Mouse (Mus musculus) forebrain, embryonic 12.5 days (tissue): Measurements from ENCODE around the gene Elf1. TPM values are rescaled to one million over a fixed set of nuclear protein-coding genes. Genes with fewer than 3 reads are reported as not detected.

Experiments
- ATAC-seq: fragments of 200-750 bp; cut with Nextera tagmentation; 2 replicates; pipeline ENCODE4 v1.8.0; 2017; ENCODE audit warnings: moderate TSS enrichment; ENCODE audit not compliant: low FRiP score
- H3K27ac ChIP-seq: fragments of 300-500 bp; sonication (generic); 2 replicates; pipeline ENCODE4 v1.5.1; 2016; ENCODE audit warnings: mild to moderate bottlenecking
- H3K27me3 ChIP-seq: fragments of 300-500 bp; sonication (generic); 2 replicates; pipeline ENCODE4 v1.6.1; 2016; ENCODE audit warnings: mild to moderate bottlenecking
- H3K36me3 ChIP-seq: fragments of 300-500 bp; sonication (generic); replicated peaks from 2 replicates; pipeline ENCODE4 v1.6.1; 2016; ENCODE audit warnings: mild to moderate bottlenecking
- H3K4me1 ChIP-seq: fragments of 300-500 bp; sonication (generic); 2 replicates; pipeline ENCODE4 v1.6.1; 2016
- H3K4me2 ChIP-seq: fragments of 300-500 bp; sonication (generic); 2 replicates; pipeline ENCODE4 v1.6.1; 2016; ENCODE audit warnings: mild to moderate bottlenecking, moderate library complexity
- H3K4me3 ChIP-seq: fragments of 300-500 bp; sonication (generic); replicated peaks from 2 replicates; pipeline ENCODE4 v1.5.1; 2016; ENCODE audit warnings: mild to moderate bottlenecking
- H3K9ac ChIP-seq: fragments of 300-500 bp; sonication (generic); 2 replicates; pipeline ENCODE4 v1.6.1; 2016; ENCODE audit warnings: mild to moderate bottlenecking
- H3K9me3 ChIP-seq: fragments of 300-500 bp; sonication (generic); 2 replicates; pipeline ENCODE4 v1.6.1; 2016
- WGBS: fragments of 180-500 bp; shearing (Covaris S2); methylation state at CpG from one replicate; pipeline ENCODE4 v1.1.7; 2016; 5-methylcytosine and 5-hydroxymethylcytosine counted together
- polyA plus RNA-seq: library from polyadenylated mRNA; unstranded; fragments of >200 nt; fragmentation: Nextera tagmentation; extraction: Ambion mirVana; gene quantifications from 2 replicates; pipeline ENCODE4 v1.2.1, GENCODE M21; 2016

Elf1 gene
- polyA plus RNA-seq, 1 experiment from 2014 or later = 5.7 TPM

- no peaks in the 10 kb centered on the region for H3K4me1 ChIP-seq
- H3K36me3 ChIP-seq = peaks cover 87% of the 10 kb centered on the region
- no peak for ATAC-seq
- H3K9me3 ChIP-seq = no peaks in the 10 kb centered on the region
- H3K27me3 ChIP-seq = no peaks in the 10 kb centered on the region
- 93% methylated on average over 2 of the region's 2 CpGs for WGBS
- H3K4me3 ChIP-seq = no peak overlapping the region
- H3K9ac ChIP-seq = no peak overlapping the region
- H3K27ac ChIP-seq = no peak overlapping the region
- no peak overlapping the region for H3K4me2 ChIP-seq
Observed at GRCm38 (mm10) chr14:79473384-79473783, 7.6 kb upstream of the Elf1 start.

- peak within 1 kb of the TSS; percentile 65 for H3K4me2 ChIP-seq
- H3K9me3 ChIP-seq = no peaks in the 10 kb centered on the region
- H3K27ac ChIP-seq = peak within 1 kb of the TSS; percentile 100
- H3K9ac ChIP-seq = peak within 1 kb of the TSS; percentile 96
- H3K4me3 ChIP-seq = peak within 1 kb of the TSS; percentile 94
- peaks cover 2% of the 10 kb centered on the region; the same call in 1 of the 2 replicates for H3K27me3 ChIP-seq
- ATAC-seq = peak; percentile 94
- WGBS = under 1% methylated on average over 83 of the region's 86 CpGs
- peaks cover 29% of the 10 kb centered on the region for H3K4me1 ChIP-seq
- peaks cover 15% of the 10 kb centered on the region for H3K36me3 ChIP-seq
Observed at GRCm38 (mm10) chr14:79481339-79482151, 551 bp downstream of the Elf1 start, which contains the start of gene Wbp4. Gene Wbp4, minus strand, starts transcription at chr14:79481520.

GRCm38 (mm10) chr14:79482251-79482661 is 1.3 kb downstream of the Elf1 start:
- Histone ChIP-seq H3K27ac (peak overlapping the region; percentile 100), H3K4me3 (peak overlapping the region; percentile 94), H3K9me3 (no peaks in the 10 kb centered on the region), H3K4me2 (peak overlapping the region; percentile 65), H3K36me3 (peaks cover 11% of the 10 kb centered on the region), H3K9ac (peak overlapping the region; percentile 96), H3K27me3 (peaks cover 9% of the 10 kb centered on the region), H3K4me1 (peaks cover 36% of the 10 kb centered on the region)
- WGBS = under 1% methylated on average over 11 of the region's 11 CpGs
- no peak for ATAC-seq

GRCm38 (mm10) chr14:79482747-79483355 is 1.9 kb downstream of the Elf1 start:
- Histone ChIP-seq H3K4me3 (peak overlapping the region; percentile 94), H3K4me1 (peaks cover 41% of the 10 kb centered on the region), H3K4me2 (peak overlapping the region; percentile 65), H3K27me3 (peaks cover 9% of the 10 kb centered on the region), H3K27ac (peak overlapping the region; percentile 100), H3K9me3 (no peaks in the 10 kb centered on the region), H3K36me3 (peaks cover 5% of the 10 kb centered on the region), H3K9ac (peak overlapping the region; percentile 96)
- 28% methylated on average over 15 of the region's 15 CpGs for WGBS
- no peak for ATAC-seq

GRCm38 (mm10) chr14:79483611-79484120 is 2.7 kb downstream of the Elf1 start:
- Histone ChIP-seq H3K4me1 (peaks cover 42% of the 10 kb centered on the region), H3K4me3 (no peak overlapping the region), H3K4me2 (peak overlapping the region; percentile 65; the same call in 1 of the 2 replicates), H3K9ac (no peak overlapping the region), H3K36me3 (no peaks in the 10 kb centered on the region; the same call in 1 of the 2 replicates), H3K27ac (no peak overlapping the region), H3K9me3 (no peaks in the 10 kb centered on the region), H3K27me3 (peaks cover 9% of the 10 kb centered on the region)
- ATAC-seq = no peak
- WGBS = 82% methylated on average over 8 of the region's 8 CpGs

GRCm38 (mm10) chr14:79486617-79486992 is 5.6 kb downstream of the Elf1 start:
- Histone ChIP-seq H3K36me3 (no peaks in the 10 kb centered on the region), H3K9me3 (no peaks in the 10 kb centered on the region), H3K27ac (no peak overlapping the region), H3K4me3 (no peak overlapping the region), H3K9ac (no peak overlapping the region), H3K4me2 (peak overlapping the region; percentile 49), H3K27me3 (peaks cover 9% of the 10 kb centered on the region), H3K4me1 (peaks cover 31% of the 10 kb centered on the region)
- no peak for ATAC-seq
- WGBS = 25% methylated on average over 8 of the region's 8 CpGs

- H3K36me3 ChIP-seq = no peaks in the 10 kb centered on the region
- peaks cover 9% of the 10 kb centered on the region for H3K27me3 ChIP-seq
- ATAC-seq = 0 out of 2 replicates have a peak, but pooled peaks have one; percentile 15
- peak overlapping the region; percentile 42; the same call in 1 of the 2 replicates for H3K9ac ChIP-seq
- H3K27ac ChIP-seq = no peak overlapping the region
- 5% methylated on average over 19 of the region's 19 CpGs for WGBS
- peak overlapping the region; percentile 49 for H3K4me2 ChIP-seq
- peaks cover 31% of the 10 kb centered on the region for H3K4me1 ChIP-seq
- H3K9me3 ChIP-seq = no peaks in the 10 kb centered on the region
- H3K4me3 ChIP-seq = peak overlapping the region; percentile 26
Observed at GRCm38 (mm10) chr14:79486993-79487731, 6.2 kb downstream of the Elf1 start.

- Histone ChIP-seq H3K4me1 (peaks cover 19% of the 10 kb centered on the region), H3K4me3 (no peak overlapping the region), H3K9ac (no peak overlapping the region), H3K27me3 (peaks cover 9% of the 10 kb centered on the region), H3K36me3 (no peaks in the 10 kb centered on the region), H3K27ac (no peak overlapping the region), H3K9me3 (no peaks in the 10 kb centered on the region), H3K4me2 (no peak overlapping the region)
- no peak for ATAC-seq
- WGBS = 90% methylated on average over 9 of the region's 9 CpGs
Observed at GRCm38 (mm10) chr14:79488531-79488930, 7.5 kb downstream of the Elf1 start.

- Histone ChIP-seq H3K4me3 (no peak overlapping the region), H3K4me2 (no peak overlapping the region), H3K9me3 (no peaks in the 10 kb centered on the region), H3K4me1 (peaks cover 16% of the 10 kb centered on the region), H3K27ac (no peak overlapping the region), H3K27me3 (peaks cover 9% of the 10 kb centered on the region), H3K36me3 (no peaks in the 10 kb centered on the region), H3K9ac (no peak overlapping the region)
- ATAC-seq = no peak
- 88% methylated on average over 12 of the region's 12 CpGs for WGBS
Observed at GRCm38 (mm10) chr14:79489150-79489549, 8.2 kb downstream of the Elf1 start.

GRCm38 (mm10) chr14:79490246-79490645 is 9.3 kb downstream of the Elf1 start:
- no peak overlapping the region for H3K4me3 ChIP-seq
- H3K36me3 ChIP-seq = no peaks in the 10 kb centered on the region
- WGBS = 70% methylated on average over 3 of the region's 3 CpGs
- no peak overlapping the region for H3K4me2 ChIP-seq
- no peak for ATAC-seq
- peaks cover 9% of the 10 kb centered on the region for H3K27me3 ChIP-seq
- H3K27ac ChIP-seq = no peak overlapping the region
- no peaks in the 10 kb centered on the region for H3K9me3 ChIP-seq
- peaks cover 16% of the 10 kb centered on the region for H3K4me1 ChIP-seq
- no peak overlapping the region for H3K9ac ChIP-seq

- H3K27me3 ChIP-seq = no peaks in the 10 kb centered on the region
- H3K4me3 ChIP-seq = no peak overlapping the region
- no peaks in the 10 kb centered on the region for H3K4me1 ChIP-seq
- H3K4me2 ChIP-seq = no peak overlapping the region
- H3K27ac ChIP-seq = no peak overlapping the region
- no peak overlapping the region for H3K9ac ChIP-seq
- 91% methylated on average over 6 of the region's 6 CpGs for WGBS
- no peaks in the 10 kb centered on the region for H3K36me3 ChIP-seq
- ATAC-seq = no peak
- H3K9me3 ChIP-seq = no peaks in the 10 kb centered on the region
Observed at GRCm38 (mm10) chr14:79494349-79494748, 13.4 kb downstream of the Elf1 start.

- 91% methylated on average over 9 of the region's 9 CpGs for WGBS
- H3K4me1 ChIP-seq = no peaks in the 10 kb centered on the region
- H3K4me2 ChIP-seq = no peak overlapping the region
Observed at GRCm38 (mm10) chr14:79499326-79499725, 18.3 kb downstream of the Elf1 start.

More at GRCm38 (mm10) chr14:79499326-79499725, 18.3 kb downstream of the Elf1 start:
- Histone ChIP-seq H3K27me3 (no peaks in the 10 kb centered on the region), H3K27ac (no peak overlapping the region), H3K4me3 (no peak overlapping the region), H3K36me3 (no peaks in the 10 kb centered on the region), H3K9me3 (no peaks in the 10 kb centered on the region), H3K9ac (no peak overlapping the region)
- no peak for ATAC-seq
